Mouse (Mus musculus): ENCODE data around the gene Cbr2.

DNA sequence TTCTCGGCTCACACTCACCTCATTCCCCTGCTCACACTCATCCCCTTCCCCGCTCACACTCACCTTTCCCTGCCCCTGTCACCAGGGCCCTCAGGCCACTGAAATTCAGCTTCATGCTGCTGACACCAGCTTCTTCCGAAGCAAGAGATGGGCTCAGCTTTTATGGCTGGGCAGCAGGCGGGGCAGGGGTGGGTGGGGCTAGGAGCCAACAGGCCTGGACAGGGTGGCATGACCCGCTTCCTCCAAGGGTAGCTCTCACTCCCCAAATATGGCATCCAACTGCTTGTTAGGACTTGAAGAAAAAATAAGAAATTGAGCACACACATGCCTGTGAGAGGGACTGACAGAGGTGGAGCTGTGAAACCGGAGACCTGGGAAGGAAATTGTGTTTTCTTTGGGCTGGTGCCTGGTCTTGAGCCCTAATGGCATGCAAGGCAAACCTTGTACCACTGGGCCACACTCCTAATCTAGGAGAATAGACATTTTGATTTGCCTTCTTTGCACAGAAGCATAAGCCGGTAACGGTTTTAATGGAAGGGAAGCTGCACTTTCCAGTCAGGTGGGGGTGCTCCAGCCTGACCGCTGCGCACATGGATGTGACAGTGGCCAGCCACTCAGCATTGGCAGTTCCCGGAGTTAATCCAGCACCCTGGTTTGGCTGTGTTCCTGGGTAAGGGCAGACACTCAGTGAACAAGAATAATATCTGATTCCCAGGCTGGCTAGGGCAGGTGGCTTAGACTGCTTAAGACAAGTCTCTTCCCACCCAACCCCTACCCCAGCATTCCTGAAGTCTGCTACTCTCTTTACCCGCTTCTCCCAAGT lies at the start of gene Cbr2:
- TF ChIP-seq POLR2A (IDR thresholded peaks at IDR 0.05; ENCODE audit: insufficient read depth, low read length) (no peak), CTCF (IDR thresholded peaks at IDR 0.05; ENCODE audit: low read depth, low read length) (no peak)
